Mouse (Mus musculus): ENCODE measurements around the gene Col11a1. TPM values are rescaled to one million over a fixed set of nuclear protein-coding genes. Genes with fewer than 3 reads are reported as not detected.

Col11a1 gene
- total RNA-seq (2015), result not detected in 2 replicates
- total RNA-seq (2017), result 0.07 TPM in 1 of 2 replicates, not detected in the other

- no peak for ATAC-seq (ENCODE audit: poor library complexity, severe bottlenecking)
Measured at GRCm38 (mm10) chr3:114029971-114030635, at the start of gene Col11a1. Gene Col11a1 (plus strand): TSS chr3:114030540.

DNA sequence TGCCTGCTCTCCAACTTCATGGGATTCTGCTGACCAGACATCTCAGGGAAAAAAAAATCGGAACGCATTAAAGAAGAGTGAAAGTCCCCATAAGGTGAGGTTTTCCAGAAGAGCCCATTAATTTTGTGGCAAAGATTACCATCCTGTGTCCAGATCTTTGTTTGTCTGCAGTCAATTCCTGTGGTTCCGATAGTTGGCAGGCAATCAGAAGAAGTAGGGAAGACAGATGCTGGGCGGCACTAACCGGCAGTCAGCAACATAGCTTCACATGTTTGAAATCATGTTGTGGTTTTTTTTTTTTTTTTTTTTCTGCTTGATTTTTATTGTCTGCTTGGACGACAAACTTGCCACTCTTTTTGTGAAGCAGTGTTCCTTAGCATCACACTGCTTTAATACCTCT, 39.4 kb upstream of the Col11a1 start:
- no peak for ATAC-seq (ENCODE audit: poor library complexity, severe bottlenecking)

- ATAC-seq (ENCODE audit: poor library complexity, severe bottlenecking), result no peak
Measured at GRCm38 (mm10) chr3:114030886-114031285, 546 bp downstream of the Col11a1 start.

- ATAC-seq (ENCODE audit: poor library complexity, severe bottlenecking), result no peak
Measured at GRCm38 (mm10) chr3:114031351-114032213, 1.2 kb downstream of the Col11a1 start.

- no peak for ATAC-seq (ENCODE audit: poor library complexity, severe bottlenecking)
Measured at GRCm38 (mm10) chr3:114032333-114032732, 2.0 kb downstream of the Col11a1 start.

GRCm38 (mm10) chr3:114052406-114052805, 22.1 kb downstream of the Col11a1 start:
- no peak for ATAC-seq (ENCODE audit: poor library complexity, severe bottlenecking)

DNA sequence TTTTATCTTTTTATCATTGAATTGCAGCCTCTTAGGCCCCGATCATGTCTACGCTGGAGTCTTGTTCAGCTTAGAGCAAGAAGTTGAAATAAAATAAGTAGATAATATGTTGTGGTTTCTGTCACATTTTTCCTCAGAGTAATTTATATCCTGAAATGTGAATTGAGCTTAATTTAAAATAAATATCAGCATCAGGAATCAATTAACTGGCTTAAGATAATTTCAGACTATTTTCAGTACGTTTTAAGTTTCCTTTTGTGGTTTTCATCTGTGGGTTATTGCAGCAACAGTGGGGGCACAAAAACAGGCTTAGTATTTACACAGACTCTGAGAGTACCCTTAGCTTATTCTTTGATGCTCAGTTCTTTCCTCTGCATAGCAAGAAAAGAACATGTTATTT, 23.2 kb downstream of the Col11a1 start:
- ATAC-seq (ENCODE audit: poor library complexity, severe bottlenecking), result no peak

GRCm38 (mm10) chr3:114065123-114065522, 34.8 kb downstream of the Col11a1 start:
- ATAC-seq (ENCODE audit: poor library complexity, severe bottlenecking), result no peak

DNA sequence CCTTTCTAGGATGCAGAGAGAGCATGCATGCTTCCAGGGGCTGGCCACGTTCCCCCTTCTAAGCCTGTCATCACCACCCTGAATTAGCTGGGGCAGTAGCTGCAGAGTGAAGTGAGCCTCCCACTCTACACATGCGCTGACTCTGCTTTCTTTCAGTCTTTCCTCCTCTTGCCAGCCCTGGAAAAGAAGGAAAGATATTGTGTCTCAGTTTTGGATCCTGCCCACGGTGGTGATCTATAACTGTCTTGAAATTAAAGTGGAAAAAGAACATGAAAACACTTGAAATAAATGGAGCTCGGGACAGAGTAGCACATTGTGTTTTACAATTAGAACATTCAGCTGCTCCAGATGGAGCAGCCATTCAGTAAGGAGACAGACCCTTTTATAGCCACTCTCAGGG, 35.2 kb downstream of the Col11a1 start:
- no peak for ATAC-seq (ENCODE audit: poor library complexity, severe bottlenecking)

- ATAC-seq (ENCODE audit: poor library complexity, severe bottlenecking), result no peak
Measured at GRCm38 (mm10) chr3:114099335-114099734, 69.0 kb downstream of the Col11a1 start.

DNA sequence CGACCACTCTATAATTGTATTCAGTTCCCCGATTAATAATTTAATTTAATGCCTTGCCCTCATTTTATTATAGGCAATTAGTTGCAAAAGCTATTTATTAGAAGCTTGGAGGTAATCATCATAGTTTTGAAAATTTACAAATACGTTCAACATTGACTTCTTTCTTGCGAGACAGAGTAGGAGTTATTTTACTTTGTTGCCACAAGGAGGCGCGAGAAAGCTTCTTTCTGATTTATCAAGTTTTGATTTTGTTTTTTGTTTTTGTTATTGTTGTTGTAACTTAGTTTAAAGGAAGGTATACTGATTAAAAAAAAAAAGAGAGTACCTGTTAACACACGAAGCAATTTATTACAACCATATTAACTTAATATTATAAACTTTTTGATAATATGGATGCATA, 76.8 kb downstream of the Col11a1 start:
- no peak for ATAC-seq (ENCODE audit: poor library complexity, severe bottlenecking)

- ATAC-seq (ENCODE audit: poor library complexity, severe bottlenecking), result no peak
Measured at GRCm38 (mm10) chr3:114147140-114147539, 116.8 kb downstream of the Col11a1 start.

DNA sequence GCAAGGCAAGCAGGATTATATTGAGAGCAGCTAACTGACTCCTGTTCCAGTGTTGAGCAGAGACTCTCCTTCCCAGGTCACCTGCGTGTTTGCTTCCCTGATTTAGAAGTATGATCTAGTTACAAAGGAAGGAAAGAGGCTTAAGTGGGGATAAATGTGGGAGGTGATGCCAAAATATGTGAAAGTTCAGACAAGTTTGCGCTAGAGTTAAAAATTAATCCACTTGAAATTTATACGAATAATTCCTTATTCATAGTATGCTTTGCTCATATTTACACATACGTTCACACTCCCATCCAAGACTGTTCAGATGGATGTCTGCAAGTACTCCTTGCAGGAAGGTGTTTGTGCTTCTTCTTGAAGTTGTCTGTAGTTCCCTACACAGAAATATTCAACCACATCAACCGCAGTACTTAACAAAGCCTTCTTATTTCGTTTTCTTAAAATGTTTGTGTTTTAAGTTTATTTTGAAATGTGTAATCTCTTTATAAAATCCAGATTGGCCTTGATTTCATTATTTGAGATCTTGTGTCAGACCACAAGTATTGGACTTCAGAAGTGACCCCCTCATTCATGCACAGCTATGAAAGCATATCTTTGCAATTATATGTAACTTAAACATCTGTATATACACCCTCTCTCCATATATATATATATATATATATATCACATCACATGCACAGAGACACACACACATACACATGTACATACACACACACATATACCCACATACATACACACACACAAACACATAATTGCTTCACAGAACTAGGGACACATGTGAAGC, 167.8 kb downstream of the Col11a1 start:
- no peak for ATAC-seq (ENCODE audit: poor library complexity, severe bottlenecking)

DNA sequence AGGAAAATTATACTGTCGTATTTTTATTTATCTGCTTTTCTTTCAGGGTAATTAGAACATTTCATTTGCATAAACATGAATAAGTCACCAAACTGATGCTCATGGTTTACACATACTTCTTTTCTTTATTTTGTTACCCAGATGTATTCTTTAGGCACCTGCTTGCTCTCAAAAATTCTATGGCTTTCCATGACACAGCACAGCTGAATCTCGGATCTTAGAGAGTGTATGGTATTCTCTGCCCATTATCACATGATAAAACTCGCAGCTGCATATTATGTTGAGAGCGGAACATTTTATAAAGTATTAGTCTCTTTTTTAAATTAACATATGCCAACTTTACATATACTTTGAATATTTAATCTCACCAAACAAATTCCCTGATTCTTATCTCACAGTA, 181.9 kb downstream of the Col11a1 start:
- no peak for ATAC-seq (ENCODE audit: poor library complexity, severe bottlenecking)

DNA sequence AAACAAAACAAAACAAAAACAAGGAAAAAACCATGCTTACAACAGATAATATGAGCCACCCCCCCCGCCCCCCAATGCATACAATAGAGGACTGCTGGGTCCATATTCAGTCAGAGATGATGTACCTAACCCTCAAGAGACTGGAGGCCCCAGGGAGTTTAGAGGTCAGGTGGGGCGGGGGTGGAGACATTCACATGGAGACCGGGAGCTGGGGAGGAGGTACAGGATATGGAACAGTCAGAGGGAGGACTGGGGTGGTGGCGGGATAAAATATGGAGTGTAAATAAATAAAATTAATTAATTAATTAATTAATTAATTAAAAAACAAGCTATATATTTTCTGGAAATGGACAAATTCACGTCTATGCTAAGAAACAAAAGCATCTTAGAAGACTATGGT, 185.8 kb downstream of the Col11a1 start:
- ATAC-seq (ENCODE audit: poor library complexity, severe bottlenecking), result no peak

- ATAC-seq (ENCODE audit: poor library complexity, severe bottlenecking), result no peak
Measured at GRCm38 (mm10) chr3:114229501-114229900, 199.2 kb downstream of the Col11a1 start.
